ENCODE assay signal across 32 mouse cellular contexts in genomic region chr13:5370007-5370406, GRCm38 (mm10).
DNase-seq lines count a peak whose midpoint lies in the region; ATAC-seq lines count a peak whose summit lies in the region.
"Had no signal": no experiment of that assay in that cellular context is flagged by ENCODE, and none has a peak within 500 bp of the region (broad histone marks: within the 10 kb centered on the region; RNA-seq: fewer than 3 reads in every experiment).

No protein-coding gene starts in this region.

- 0 out of 2 replicates have a peak overlapping the region, but pooled peaks have one; percentile 5 for H3K27ac ChIP-seq in heart, embryonic 13.5 days (replicated peaks)
- H3K27ac ChIP-seq in lung, embryonic 16.5 days (ENCODE audit: low read length) = no peak overlapping the region
- H3K27ac ChIP-seq in forebrain, embryonic 13.5 days = no peak overlapping the region
- H3K27ac ChIP-seq: embryonic facial prominence, embryonic 10.5 days; embryonic facial prominence, embryonic 15.5 days; forebrain, embryonic 12.5 days; heart, embryonic 10.5 days; hindbrain, embryonic 10.5 days; hindbrain, embryonic 15.5 days; kidney, embryonic 15.5 days; liver, embryonic 13.5 days; macrophage; midbrain, embryonic 13.5 days; neural tube, embryonic 13.5 days; stomach, postnatal 0 days had no signal

- H3K9ac ChIP-seq in heart, embryonic 13.5 days = no peak overlapping the region
- no peak overlapping the region for H3K9ac ChIP-seq in lung, embryonic 16.5 days (ENCODE audit: low read length)
- no peak overlapping the region for H3K9ac ChIP-seq in forebrain, embryonic 13.5 days
- H3K9ac ChIP-seq: embryonic facial prominence, embryonic 15.5 days; forebrain, embryonic 12.5 days; hindbrain, embryonic 15.5 days; kidney, embryonic 15.5 days; liver, embryonic 13.5 days; midbrain, embryonic 13.5 days; neural tube, embryonic 13.5 days had no signal

- 0 out of 2 replicates have a peak, but pooled peaks cover 6% of the 10 kb centered on the region for H3K4me1 ChIP-seq in heart, embryonic 13.5 days
- 0 out of 2 replicates have a peak, but pooled peaks cover 3% of the 10 kb centered on the region for H3K4me1 ChIP-seq in lung, embryonic 16.5 days (replicated peaks; ENCODE audit: control insufficient read depth, insufficient read depth, low read length)
- no peaks in the 10 kb centered on the region for H3K4me1 ChIP-seq in forebrain, embryonic 13.5 days
- H3K4me1 ChIP-seq: embryonic facial prominence, embryonic 15.5 days; forebrain, embryonic 12.5 days; hindbrain, embryonic 10.5 days; hindbrain, embryonic 15.5 days; kidney, embryonic 15.5 days; liver, embryonic 13.5 days; midbrain, embryonic 13.5 days; neural tube, embryonic 13.5 days had no signal

- ATAC-seq in heart, embryonic 13.5 days (ENCODE audit: extremely low read depth, insufficient number of reproducible peaks, low FRiP score, low TSS enrichment) = no peak
- ATAC-seq in lung, embryonic 16.5 days (ENCODE audit: low read depth) = peak; percentile 77
- no peak for ATAC-seq in forebrain, embryonic 13.5 days
- ATAC-seq: inflammation-experienced regulatory T-cells, adult 6 months; midbrain, embryonic 13.5 days had no signal

- no peak overlapping the region for H3K4me2 ChIP-seq in heart, embryonic 13.5 days
- H3K4me2 ChIP-seq in lung, embryonic 16.5 days (ENCODE audit: low read depth, low read length) = no peak overlapping the region
- no peak overlapping the region for H3K4me2 ChIP-seq in forebrain, embryonic 13.5 days
- H3K4me2 ChIP-seq: embryonic facial prominence, embryonic 15.5 days; forebrain, embryonic 12.5 days; hindbrain, embryonic 15.5 days; kidney, embryonic 15.5 days; liver, embryonic 13.5 days; midbrain, embryonic 13.5 days; neural tube, embryonic 13.5 days had no signal

- no peaks in the 10 kb centered on the region for H3K36me3 ChIP-seq in heart, embryonic 13.5 days
- H3K36me3 ChIP-seq in lung, embryonic 16.5 days (ENCODE audit: control insufficient read depth, insufficient read depth, low read length) = no peaks in the 10 kb centered on the region
- no peaks in the 10 kb centered on the region for H3K36me3 ChIP-seq in forebrain, embryonic 13.5 days (ENCODE audit: poor library complexity, severe bottlenecking)
- H3K36me3 ChIP-seq: embryonic facial prominence, embryonic 10.5 days; embryonic facial prominence, embryonic 15.5 days; forebrain, embryonic 12.5 days; G1E; heart, embryonic 10.5 days; hindbrain, embryonic 10.5 days; hindbrain, embryonic 15.5 days; kidney, embryonic 15.5 days; liver, embryonic 13.5 days; midbrain, embryonic 13.5 days; neural tube, embryonic 13.5 days had no signal

- no peaks in the 10 kb centered on the region for H3K27me3 ChIP-seq in heart, embryonic 13.5 days (replicated peaks)
- H3K27me3 ChIP-seq in lung, embryonic 16.5 days (ENCODE audit: control insufficient read depth, insufficient read depth, low read depth, low read length) = no peaks in the 10 kb centered on the region
- H3K27me3 ChIP-seq in forebrain, embryonic 13.5 days = no peaks in the 10 kb centered on the region
- H3K27me3 ChIP-seq: embryonic facial prominence, embryonic 15.5 days; forebrain, embryonic 12.5 days; hindbrain, embryonic 15.5 days; kidney, embryonic 15.5 days; liver, embryonic 13.5 days; midbrain, embryonic 13.5 days; neural tube, embryonic 13.5 days had no signal

- WGBS in heart, embryonic 13.5 days = 25% methylated on average over 8 of the region's 8 CpGs
- WGBS in lung, embryonic 16.5 days = 46% methylated on average over 8 of the region's 8 CpGs
- 87% methylated on average over 8 of the region's 8 CpGs for WGBS in forebrain, embryonic 13.5 days

- H3K9me3 ChIP-seq in heart, embryonic 13.5 days = no peaks in the 10 kb centered on the region
- no peaks in the 10 kb centered on the region for H3K9me3 ChIP-seq in lung, embryonic 16.5 days (ENCODE audit: control insufficient read depth, low read length)
- no peaks in the 10 kb centered on the region for H3K9me3 ChIP-seq in forebrain, embryonic 13.5 days (replicated peaks)
- H3K9me3 ChIP-seq: embryonic facial prominence, embryonic 10.5 days; embryonic facial prominence, embryonic 15.5 days; forebrain, embryonic 12.5 days; G1E; heart, embryonic 10.5 days; hindbrain, embryonic 10.5 days; hindbrain, embryonic 15.5 days; kidney, embryonic 15.5 days; liver, embryonic 13.5 days; midbrain, embryonic 13.5 days; neural tube, embryonic 13.5 days had no signal

- no peak for DNase-seq in heart, adult 9 months (ENCODE audit: low spot score in 2 of 2)
- peak; percentile 2 for DNase-seq in right cerebral cortex, adult 18-20 months
- no peak for DNase-seq in right cerebral cortex, postnatal 25 days
- peak; percentile 76 for DNase-seq in lung, postnatal 36 days
- DNase-seq in cerebellum, adult 8-10 months = no peak
- DNase-seq: adrenal gland, adult 8-10 months; cerebellum, adult 11-12 months; cerebellum, postnatal 14 days; gastrocnemius, postnatal 10 days; kidney, adult 18-20 months; kidney, postnatal 4 days; left cerebral cortex, postnatal 4 days; liver, embryonic 13.5 days; right cerebral cortex, postnatal 4 days; thymus, adult 18-20 months; thymus, postnatal 36 days had no signal

- no peak overlapping the region for H3K4me3 ChIP-seq in heart, embryonic 13.5 days
- H3K4me3 ChIP-seq in lung, embryonic 16.5 days (ENCODE audit: low read length) = no peak overlapping the region
- H3K4me3 ChIP-seq in forebrain, embryonic 13.5 days = no peak overlapping the region
- H3K4me3 ChIP-seq: embryonic facial prominence, embryonic 10.5 days; embryonic facial prominence, embryonic 15.5 days; forebrain, embryonic 12.5 days; heart, embryonic 10.5 days; hindbrain, embryonic 10.5 days; hindbrain, embryonic 15.5 days; kidney, embryonic 15.5 days; liver, embryonic 13.5 days; midbrain, embryonic 13.5 days; neural tube, embryonic 13.5 days had no signal

Comparison
In these comparisons a context has a peak if more than half of its experiments do, and no peak if none do; other contexts are left out.
1. DNase-seq: peak in right cerebral cortex, adult 18-20 months (single experiment) and lung, postnatal 36 days (single experiment); none in heart, adult 9 months (0 of 2), right cerebral cortex, postnatal 25 days (single experiment) and cerebellum, adult 8-10 months (single experiment).